Mouse (Mus musculus) liver, postnatal 0 days (tissue): ENCODE results near the gene Ruvbl2. TPM values are rescaled to one million over a fixed set of nuclear protein-coding genes. Genes with fewer than 3 reads are reported as not detected.
A peak's percentile ranks its signal among the peaks of the same experiment; 100 is the strongest.
"Not testable (repeated sequence)": the region's sequence is repeated elsewhere in the genome, so short reads cannot be mapped to it uniquely, and the experiment has no call there.

Experiments used
- ATAC-seq: fragments of 200-750 bp; cut with Nextera tagmentation; 2 replicates; pipeline ENCODE4 v1.8.0; 2017; ENCODE audit warnings: mild to moderate bottlenecking, moderate library complexity
- DNase-seq: peaks from one replicate; pipeline ENCODE4 v3.0.0-alpha.2; 2016
- H3K27ac ChIP-seq: fragments of 300-500 bp; sonication (generic); 2 replicates; pipeline ENCODE4 v1.5.1; 2014; ENCODE audit warnings: antibody characterized with exemption, moderate library complexity, mild to moderate bottlenecking, low read depth
- H3K27me3 ChIP-seq: fragments of 300-500 bp; sonication (generic); 2 replicates; pipeline ENCODE4 v1.6.1; 2014; ENCODE audit warnings: low read length, control low read depth, mixed read lengths; ENCODE audit not compliant: insufficient read depth
- H3K36me3 ChIP-seq: fragments of 300-500 bp; sonication (generic); replicated peaks from 2 replicates; pipeline ENCODE4 v1.6.1; 2014; ENCODE audit warnings: mild to moderate bottlenecking, control low read depth, low read length, moderate library complexity, mixed read lengths; ENCODE audit not compliant: insufficient read depth
- H3K4me1 ChIP-seq: fragments of 300-500 bp; sonication (generic); 2 replicates; pipeline ENCODE4 v1.6.1; 2014; ENCODE audit warnings: antibody characterized with exemption, mild to moderate bottlenecking, control low read depth; ENCODE audit not compliant: insufficient read depth
- H3K4me2 ChIP-seq: fragments of 300-500 bp; sonication (generic); 2 replicates; pipeline ENCODE4 v1.6.1; 2014; ENCODE audit warnings: low read depth, mild to moderate bottlenecking, low read length, moderate library complexity, mixed read lengths
- H3K4me3 ChIP-seq: fragments of 300-500 bp; sonication (generic); 2 replicates; pipeline ENCODE4 v1.5.1; 2014; ENCODE audit warnings: low read depth, low read length
- H3K9ac ChIP-seq: fragments of 300-500 bp; sonication (generic); replicated peaks from 2 replicates; pipeline ENCODE4 v1.6.1; 2014; ENCODE audit warnings: mild to moderate bottlenecking, moderate library complexity
- H3K9me3 ChIP-seq: fragments of 300-500 bp; sonication (generic); 2 replicates; pipeline ENCODE4 v1.6.1; 2016; ENCODE audit warnings: mild to moderate bottlenecking, control low read depth, low read length, mixed read lengths
- CTCF ChIP-seq: sonication (generic); IDR thresholded peaks from 2 replicates; pipeline ENCODE4 v1.5.1; 2016; ENCODE audit warnings: antibody characterized with exemption, low read depth
- EP300 ChIP-seq: IDR thresholded peaks from 2 replicates; pipeline ENCODE4 v1.6.1; 2016; ENCODE audit warnings: antibody characterized with exemption, low read depth, mild to moderate bottlenecking
- WGBS: fragments of 180-500 bp; shearing (Covaris S2); extraction: QIAGEN DNeasy Blood & Tissue Kit; methylation state at CpG from one replicate; pipeline ENCODE4 v1.1.7; 2014; ENCODE audit not compliant: insufficient replicate concordance; 5-methylcytosine and 5-hydroxymethylcytosine counted together
- polyA plus RNA-seq: library from polyadenylated mRNA; unstranded; fragments of >200 nt; fragmentation: Nextera tagmentation; extraction: Ambion mirVana; gene quantifications from 2 replicates; pipeline ENCODE4 v1.2.1, GENCODE M21; 2015

Gene Ruvbl2
- polyA plus RNA-seq, 1 experiment from 2014 or later, result 36.5 TPM

DNA sequence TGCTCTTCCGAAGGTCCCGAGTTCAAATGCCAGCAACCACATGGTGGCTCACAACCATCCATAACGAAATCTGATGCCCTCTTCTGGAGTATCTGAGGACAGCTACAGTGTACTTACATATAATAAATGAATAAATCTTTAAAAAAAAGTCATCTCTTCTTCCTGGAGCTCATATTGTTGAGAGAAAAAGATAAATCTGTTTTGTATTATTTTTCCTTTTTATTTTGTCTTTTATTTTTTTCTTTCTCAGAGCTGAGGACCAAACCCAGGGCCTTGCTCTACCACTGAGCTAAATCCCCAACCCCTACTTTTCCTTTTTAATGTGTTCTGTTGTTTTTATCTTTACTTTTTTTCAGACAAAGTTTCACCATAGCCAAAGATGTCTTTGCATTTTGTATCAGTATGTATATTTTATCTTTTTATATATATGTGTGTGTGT is 41.5 kb downstream of the Ruvbl2 start:
- not testable (repeated sequence) for H3K27me3 ChIP-seq, H3K9me3 ChIP-seq, DNase-seq
- peak overlapping the region; percentile 55 for H3K4me3 ChIP-seq
- H3K9ac ChIP-seq, result peak overlapping the region; percentile 51; the same call in 1 of the 2 replicates
- H3K27ac ChIP-seq, result peak overlapping the region; percentile 66
- WGBS, result 0% methylated on average over 3 of the region's 3 CpGs
- H3K4me2 ChIP-seq, result peak overlapping the region; percentile 66
- peaks cover 16% of the 10 kb centered on the region for H3K4me1 ChIP-seq
- H3K36me3 ChIP-seq, result peaks cover 22% of the 10 kb centered on the region
- ATAC-seq, result peak; percentile 49
- peak; percentile 42 for TF ChIP-seq CTCF

DNA sequence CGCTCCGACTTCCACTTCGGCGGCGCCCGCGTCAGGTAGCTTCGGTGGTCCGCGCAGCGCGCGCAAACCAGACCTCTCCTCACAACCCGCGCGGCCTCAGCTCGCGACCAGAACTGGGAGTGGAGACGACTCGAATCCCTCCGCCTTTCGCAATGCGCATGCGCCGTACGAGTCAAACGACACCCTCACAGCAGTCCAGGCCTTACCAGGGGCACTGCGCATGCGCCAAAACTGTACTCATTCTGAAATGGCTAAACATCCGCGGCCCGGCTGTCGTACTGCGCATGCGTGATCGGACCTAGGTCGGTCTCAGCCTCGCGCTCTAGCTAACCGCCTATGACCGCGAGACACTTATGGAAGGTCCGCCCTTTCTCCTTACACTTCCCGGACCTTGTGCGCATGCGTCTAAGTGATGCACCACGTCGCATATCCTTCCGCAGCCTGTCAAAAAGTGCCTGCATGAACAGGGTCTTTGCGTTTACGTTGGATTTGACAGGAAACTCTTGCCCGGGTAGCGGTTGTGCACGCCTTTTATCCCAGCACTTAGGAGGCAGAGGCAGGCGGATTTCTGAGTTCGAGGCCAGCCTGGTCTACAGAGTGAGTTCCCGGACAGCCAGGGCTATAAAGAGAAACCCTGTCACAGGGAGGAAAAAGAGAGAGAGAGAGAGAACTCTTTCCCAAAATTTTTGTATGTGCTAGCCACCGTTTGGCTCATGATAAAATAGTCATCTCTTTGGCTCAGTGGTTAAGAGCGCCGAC is 42.1 kb downstream of the Ruvbl2 start, which contains the start of gene Snrnp70:
Gene Snrnp70 (minus strand): TSS at position 165 of the 759 bp plus-strand sequence.
- under 1% methylated on average over 60 of the region's 60 CpGs for WGBS

DNA sequence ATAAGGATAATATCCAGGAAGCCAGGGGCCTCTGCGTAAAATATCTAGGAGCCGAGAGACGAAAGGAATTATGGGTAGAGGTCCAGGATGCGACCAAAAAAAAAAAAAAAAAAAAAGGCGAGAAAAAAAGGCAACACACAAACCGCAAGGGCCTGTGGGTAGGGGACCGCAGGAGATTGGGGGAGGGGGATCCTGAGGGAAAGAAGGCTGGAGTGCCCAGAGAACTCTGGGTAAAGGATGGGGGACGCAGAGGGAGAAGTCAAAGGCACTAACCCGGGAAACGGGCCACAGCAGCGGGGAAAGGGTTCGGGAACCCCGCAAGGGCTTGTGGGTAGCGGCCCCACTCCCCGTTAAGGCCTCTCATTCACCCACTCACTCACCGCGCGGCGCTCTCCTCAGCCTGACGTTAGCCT is 42.8 kb downstream of the Ruvbl2 start:
- H3K4me1 ChIP-seq, result peaks cover 16% of the 10 kb centered on the region

More for the DNA sequence above, 42.1 kb downstream of the Ruvbl2 start, which contains the start of gene Snrnp70:
- H3K9me3 ChIP-seq, result no peaks in the 10 kb centered on the region
- peak within 1 kb of the TSS; percentile 94 for H3K9ac ChIP-seq
- H3K27ac ChIP-seq, result peak within 1 kb of the TSS; percentile 96
- no peak for TF ChIP-seq CTCF
- no peak for TF ChIP-seq EP300
- H3K4me2 ChIP-seq, result peak within 1 kb of the TSS; percentile 92
- peak within 1 kb of the TSS; percentile 86 for H3K4me3 ChIP-seq
- DNase-seq (peak; percentile 100), ATAC-seq (peak; percentile 97)
- no peaks in the 10 kb centered on the region for H3K27me3 ChIP-seq
- peaks cover 25% of the 10 kb centered on the region for H3K36me3 ChIP-seq
- peaks cover 16% of the 10 kb centered on the region for H3K4me1 ChIP-seq

DNA sequence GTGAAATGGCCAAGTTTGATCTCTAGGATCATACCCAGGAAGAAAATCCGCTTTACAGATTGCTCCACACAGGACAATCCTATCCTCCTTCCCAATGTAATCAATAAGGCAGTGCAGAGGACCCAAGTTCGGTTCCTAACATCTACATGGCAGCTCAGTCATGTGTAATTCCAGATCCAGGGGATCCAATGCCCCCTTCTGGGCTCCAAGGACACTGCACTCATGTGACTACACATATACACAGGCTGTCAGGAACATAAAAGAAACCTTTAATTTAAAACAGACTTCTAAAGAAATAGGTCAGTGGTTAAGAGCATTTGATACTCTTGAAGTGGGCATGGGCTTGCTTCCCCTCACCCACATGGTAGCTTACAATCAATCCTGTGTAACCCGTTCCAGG is 51.8 kb downstream of the Ruvbl2 start:
- Histone ChIP-seq H3K27me3 (no peaks in the 10 kb centered on the region), H3K36me3 (peaks cover 97% of the 10 kb centered on the region), H3K4me1 (no peaks in the 10 kb centered on the region), H3K4me3 (no peak overlapping the region), H3K9ac (no peak overlapping the region), H3K27ac (no peak overlapping the region), H3K4me2 (no peak overlapping the region), H3K9me3 (no peaks in the 10 kb centered on the region)
- ATAC-seq, result no peak
- DNase-seq, result no peak
- TF ChIP-seq CTCF (0 out of 2 replicates have a peak, but pooled peaks have one; percentile 28), EP300 (no peak)
- WGBS, result 87% methylated on average over 3 of the region's 3 CpGs

More for the DNA sequence above, 42.8 kb downstream of the Ruvbl2 start:
- Histone ChIP-seq H3K9me3 (no peaks in the 10 kb centered on the region), H3K4me2 (peak overlapping the region; percentile 92), H3K27me3 (no peaks in the 10 kb centered on the region), H3K36me3 (peaks cover 32% of the 10 kb centered on the region), H3K27ac (peak overlapping the region; percentile 96), H3K4me3 (peak overlapping the region; percentile 86), H3K9ac (peak overlapping the region; percentile 94)
- DNase-seq (no peak), ATAC-seq (peak; percentile 67)
- WGBS, result 0% methylated on average over 19 of the region's 20 CpGs
- TF ChIP-seq EP300 (0 out of 2 replicates have a peak, but pooled peaks have one; percentile 10), CTCF (no peak)

DNA sequence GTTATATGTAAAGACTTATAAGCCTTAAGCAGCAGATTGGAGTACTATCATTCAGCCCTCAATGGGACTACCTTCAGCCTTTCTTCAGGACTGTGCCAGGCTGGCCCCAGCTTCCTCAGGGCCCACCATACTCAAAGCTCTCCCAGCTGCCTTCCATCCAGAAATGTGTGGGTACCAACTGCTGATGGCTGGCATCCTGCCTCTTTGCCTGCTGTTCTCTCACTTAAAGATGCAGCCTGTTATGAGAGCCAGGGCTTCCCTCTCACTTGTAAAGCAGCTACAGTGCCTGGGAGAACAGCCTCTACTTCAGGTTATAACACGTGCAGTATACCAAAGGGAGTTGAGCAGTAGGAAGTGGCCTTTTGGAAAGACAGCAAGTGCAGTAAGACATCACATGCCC is 61.8 kb downstream of the Ruvbl2 start:
- H3K4me1 ChIP-seq, result no peaks in the 10 kb centered on the region
- no peak overlapping the region for H3K27ac ChIP-seq
- peaks cover 61% of the 10 kb centered on the region for H3K36me3 ChIP-seq
- no peaks in the 10 kb centered on the region for H3K27me3 ChIP-seq
- no peak for ATAC-seq
- no peak overlapping the region for H3K4me3 ChIP-seq
- H3K9me3 ChIP-seq, result no peaks in the 10 kb centered on the region
- DNase-seq, result no peak
- TF ChIP-seq CTCF (no peak), EP300 (no peak)
- no peak overlapping the region for H3K4me2 ChIP-seq
- WGBS, result 93% methylated on average over 1 of the region's 1 CpGs
- H3K9ac ChIP-seq, result no peak overlapping the region

DNA sequence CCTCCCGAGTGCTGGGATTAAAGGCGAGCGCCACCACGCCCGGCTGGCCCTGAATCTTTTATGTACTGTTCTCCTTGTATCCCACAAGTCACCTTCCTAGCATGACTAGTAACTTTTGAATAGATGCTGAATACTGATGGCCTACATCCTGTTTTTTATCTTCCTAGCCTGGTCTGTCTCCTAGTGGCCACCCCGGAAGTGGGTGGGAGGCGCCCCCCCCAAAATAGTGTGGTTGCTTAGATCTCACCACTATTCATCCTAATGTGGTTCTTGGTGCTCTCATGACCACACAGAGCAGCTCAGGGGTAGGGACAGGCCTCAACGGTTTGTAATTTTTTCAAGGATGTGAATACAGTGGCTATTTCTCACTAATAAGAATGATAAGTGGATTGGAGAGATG is 63.3 kb downstream of the Ruvbl2 start:
- ATAC-seq, result no peak
- H3K36me3 ChIP-seq, result peaks cover 47% of the 10 kb centered on the region

More for the DNA sequence above, 63.3 kb downstream of the Ruvbl2 start:
- Histone ChIP-seq H3K9ac (no peak overlapping the region), H3K4me1 (peaks cover 11% of the 10 kb centered on the region), H3K4me2 (no peak overlapping the region), H3K9me3 (no peaks in the 10 kb centered on the region), H3K4me3 (no peak overlapping the region), H3K27ac (no peak overlapping the region), H3K27me3 (peaks cover 8% of the 10 kb centered on the region)
- no peak for DNase-seq
- WGBS, result 80% methylated on average over 8 of the region's 8 CpGs
- no peak for TF ChIP-seq CTCF
- no peak for TF ChIP-seq EP300
